Mouse (Mus musculus) liver, postnatal 0 days (tissue): ENCODE measurements around the gene Gpr171. TPM values are rescaled to one million over a fixed set of nuclear protein-coding genes. Genes with fewer than 3 reads are reported as not detected.
"Not testable (repeated sequence)": the region's sequence is repeated elsewhere in the genome, so short reads cannot be mapped to it uniquely, and the experiment has no call there.

Experiments
- ATAC-seq: fragments of 200-750 bp; cut with Nextera tagmentation; 2 replicates; pipeline ENCODE4 v1.8.0; 2017; ENCODE audit warnings: mild to moderate bottlenecking, moderate library complexity
- DNase-seq: peaks from one replicate; pipeline ENCODE4 v3.0.0-alpha.2; 2016
- H3K27ac ChIP-seq: fragments of 300-500 bp; sonication (generic); 2 replicates; pipeline ENCODE4 v1.5.1; 2014; ENCODE audit warnings: antibody characterized with exemption, moderate library complexity, mild to moderate bottlenecking, low read depth
- H3K27me3 ChIP-seq: fragments of 300-500 bp; sonication (generic); 2 replicates; pipeline ENCODE4 v1.6.1; 2014; ENCODE audit warnings: low read length, control low read depth, mixed read lengths; ENCODE audit not compliant: insufficient read depth
- H3K36me3 ChIP-seq: fragments of 300-500 bp; sonication (generic); replicated peaks from 2 replicates; pipeline ENCODE4 v1.6.1; 2014; ENCODE audit warnings: mild to moderate bottlenecking, control low read depth, low read length, moderate library complexity, mixed read lengths; ENCODE audit not compliant: insufficient read depth
- H3K4me1 ChIP-seq: fragments of 300-500 bp; sonication (generic); 2 replicates; pipeline ENCODE4 v1.6.1; 2014; ENCODE audit warnings: antibody characterized with exemption, mild to moderate bottlenecking, control low read depth; ENCODE audit not compliant: insufficient read depth
- H3K4me2 ChIP-seq: fragments of 300-500 bp; sonication (generic); 2 replicates; pipeline ENCODE4 v1.6.1; 2014; ENCODE audit warnings: low read depth, mild to moderate bottlenecking, low read length, moderate library complexity, mixed read lengths
- H3K4me3 ChIP-seq: fragments of 300-500 bp; sonication (generic); 2 replicates; pipeline ENCODE4 v1.5.1; 2014; ENCODE audit warnings: low read depth, low read length
- H3K9ac ChIP-seq: fragments of 300-500 bp; sonication (generic); replicated peaks from 2 replicates; pipeline ENCODE4 v1.6.1; 2014; ENCODE audit warnings: mild to moderate bottlenecking, moderate library complexity
- H3K9me3 ChIP-seq: fragments of 300-500 bp; sonication (generic); 2 replicates; pipeline ENCODE4 v1.6.1; 2016; ENCODE audit warnings: mild to moderate bottlenecking, control low read depth, low read length, mixed read lengths
- CTCF ChIP-seq: sonication (generic); IDR thresholded peaks from 2 replicates; pipeline ENCODE4 v1.5.1; 2016; ENCODE audit warnings: antibody characterized with exemption, low read depth
- EP300 ChIP-seq: IDR thresholded peaks from 2 replicates; pipeline ENCODE4 v1.6.1; 2016; ENCODE audit warnings: antibody characterized with exemption, low read depth, mild to moderate bottlenecking
- WGBS: fragments of 180-500 bp; shearing (Covaris S2); extraction: QIAGEN DNeasy Blood & Tissue Kit; methylation state at CpG from one replicate; pipeline ENCODE4 v1.1.7; 2014; ENCODE audit not compliant: insufficient replicate concordance; 5-methylcytosine and 5-hydroxymethylcytosine counted together
- polyA plus RNA-seq: library from polyadenylated mRNA; unstranded; fragments of >200 nt; fragmentation: Nextera tagmentation; extraction: Ambion mirVana; gene quantifications from 2 replicates; pipeline ENCODE4 v1.2.1, GENCODE M21; 2015

Gene Gpr171
- polyA plus RNA-seq, 1 experiment from 2014 or later = 2.1 TPM

- H3K4me2 ChIP-seq = no peak overlapping the region
- TF ChIP-seq CTCF (no peak), EP300 (no peak)
- H3K27me3 ChIP-seq = no peaks in the 10 kb centered on the region
- 55% methylated on average over 7 of the region's 7 CpGs for WGBS
- ATAC-seq (no peak), DNase-seq (no peak)
- H3K9ac ChIP-seq = no peak overlapping the region
- H3K36me3 ChIP-seq = no peaks in the 10 kb centered on the region
- peaks cover 13% of the 10 kb centered on the region for H3K4me1 ChIP-seq
- no peak overlapping the region for H3K4me3 ChIP-seq
- H3K27ac ChIP-seq = no peak overlapping the region
- H3K9me3 ChIP-seq = no peaks in the 10 kb centered on the region
Observed at GRCm38 (mm10) chr3:59121780-59122449, 20.3 kb upstream of the Gpr171 start.

- Histone ChIP-seq H3K36me3 (no peaks in the 10 kb centered on the region), H3K4me2 (no peak overlapping the region), H3K9ac (no peak overlapping the region), H3K4me3 (no peak overlapping the region), H3K27ac (no peak overlapping the region), H3K4me1 (peaks cover 13% of the 10 kb centered on the region), H3K9me3 (no peaks in the 10 kb centered on the region), H3K27me3 (no peaks in the 10 kb centered on the region)
- ATAC-seq = no peak
- no peak for DNase-seq
- TF ChIP-seq CTCF = no peak
- no peak for TF ChIP-seq EP300
- 62% methylated on average over 7 of the region's 7 CpGs for WGBS
Observed at GRCm38 (mm10) chr3:59121067-59121730, 19.6 kb upstream of the Gpr171 start.

GRCm38 (mm10) chr3:59113973-59114517, 12.4 kb upstream of the Gpr171 start:
- H3K4me3 ChIP-seq = no peak overlapping the region
- no peaks in the 10 kb centered on the region for H3K27me3 ChIP-seq
- DNase-seq = no peak
- no peak overlapping the region for H3K9ac ChIP-seq
- H3K4me2 ChIP-seq = no peak overlapping the region
- 18% methylated on average over 8 of the region's 8 CpGs for WGBS
- peaks cover 8% of the 10 kb centered on the region for H3K4me1 ChIP-seq
- H3K36me3 ChIP-seq = 0 out of 2 replicates have a peak, but pooled peaks cover 10% of the 10 kb centered on the region
- no peak overlapping the region for H3K27ac ChIP-seq
- peak; percentile 70 for ATAC-seq
- TF ChIP-seq EP300 = peak; percentile 77
- no peak for TF ChIP-seq CTCF
- no peaks in the 10 kb centered on the region for H3K9me3 ChIP-seq

GRCm38 (mm10) chr3:59113291-59113690, 11.7 kb upstream of the Gpr171 start:
- H3K9ac ChIP-seq, H3K4me3 ChIP-seq, H3K36me3 ChIP-seq, H3K27me3 ChIP-seq, H3K9me3 ChIP-seq, H3K4me1 ChIP-seq, ATAC-seq, H3K27ac ChIP-seq, DNase-seq, H3K4me2 ChIP-seq: not testable (repeated sequence)
- 80% methylated on average over 4 of the region's 4 CpGs for WGBS

- H3K27me3 ChIP-seq = no peaks in the 10 kb centered on the region
- no peak for TF ChIP-seq CTCF
- TF ChIP-seq EP300 = no peak
- 0 out of 2 replicates have a peak, but pooled peaks cover 10% of the 10 kb centered on the region for H3K36me3 ChIP-seq
- H3K4me3 ChIP-seq = no peak overlapping the region
- ATAC-seq (no peak), DNase-seq (no peak)
- peaks cover 8% of the 10 kb centered on the region for H3K4me1 ChIP-seq
- no peak overlapping the region for H3K4me2 ChIP-seq
- WGBS = 66% methylated on average over 3 of the region's 3 CpGs
- no peak overlapping the region for H3K9ac ChIP-seq
- no peaks in the 10 kb centered on the region for H3K9me3 ChIP-seq
- no peak overlapping the region for H3K27ac ChIP-seq
Observed at GRCm38 (mm10) chr3:59111944-59112343, 10.3 kb upstream of the Gpr171 start.

GRCm38 (mm10) chr3:59109834-59110233, 8.2 kb upstream of the Gpr171 start:
- not testable (repeated sequence) for ATAC-seq, H3K9ac ChIP-seq, H3K9me3 ChIP-seq, H3K27ac ChIP-seq, H3K27me3 ChIP-seq, H3K4me2 ChIP-seq, H3K4me1 ChIP-seq, H3K4me3 ChIP-seq, H3K36me3 ChIP-seq, DNase-seq
- 84% methylated on average over 3 of the region's 3 CpGs for WGBS
